Mouse (Mus musculus) telencephalon, adult 2 months (tissue): Measurements from ENCODE around the gene Ptprs.

Experiments used
- DNase-seq: peaks from one replicate; pipeline ENCODE4 v3.0.0-alpha.2; 2011; ENCODE audit warnings: low read depth, low spot score

The Ptprs gene

DNA sequence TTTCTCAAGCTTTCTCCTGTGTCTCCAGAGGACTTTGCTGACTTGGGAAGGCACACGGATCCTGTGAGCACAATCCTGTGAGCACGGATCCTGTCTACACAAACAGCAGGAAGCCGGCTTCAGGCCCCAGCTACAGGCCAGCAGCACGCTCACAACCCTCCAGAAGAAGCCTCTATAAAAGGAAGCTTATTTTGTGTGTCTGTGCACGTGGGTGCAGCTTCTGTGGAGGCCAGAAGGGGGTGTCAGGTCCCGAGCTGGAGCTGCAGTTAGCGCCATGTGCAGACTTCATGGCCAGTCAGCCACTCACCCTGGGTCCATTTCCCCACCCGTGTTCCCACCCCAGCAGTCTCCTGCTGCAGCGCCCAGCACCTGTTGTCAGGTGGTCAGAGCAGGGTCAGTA is 7.9 kb downstream of the Ptprs start:
- no peak for DNase-seq

DNA sequence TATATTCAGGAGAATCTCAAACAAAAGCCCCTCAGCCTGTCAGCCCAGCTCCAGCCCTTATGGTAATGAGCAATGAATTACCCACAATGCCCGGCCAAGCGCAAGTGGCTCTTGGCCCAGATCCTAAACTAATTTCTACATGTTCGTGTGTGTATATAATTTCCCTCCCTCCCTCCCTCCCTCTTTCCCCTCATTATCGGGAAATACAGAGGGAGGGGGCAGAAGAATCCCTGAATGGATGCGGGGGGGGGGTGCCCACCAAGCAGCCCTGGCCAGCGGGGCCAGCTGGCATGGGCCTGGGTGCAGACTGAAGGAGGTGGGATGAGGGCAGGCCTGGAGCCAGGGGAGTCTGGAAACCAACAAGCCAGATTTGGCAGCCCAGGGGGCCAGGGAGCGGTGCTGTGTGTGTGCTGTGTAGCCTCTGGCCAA is 8.8 kb downstream of the Ptprs start:
- peak; percentile 68 for DNase-seq

DNA sequence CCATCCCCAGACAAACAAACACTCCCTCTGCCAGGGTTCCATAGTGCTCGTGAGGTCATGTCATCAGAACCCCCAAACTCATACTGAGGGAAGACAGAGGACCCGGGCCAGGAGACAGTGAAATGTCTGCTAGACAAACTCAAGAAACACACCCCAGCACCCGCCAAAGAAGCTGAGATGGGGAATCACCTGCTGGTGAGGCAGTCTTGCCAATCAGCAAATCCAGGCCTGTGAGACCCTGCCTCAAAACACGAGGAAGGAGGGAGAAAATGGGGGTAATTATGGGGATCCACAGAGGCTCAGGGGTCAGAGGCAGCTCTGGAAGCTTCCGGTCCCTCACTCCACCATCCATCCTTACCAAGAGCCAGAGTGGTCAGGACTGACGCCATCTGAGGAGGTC is 9.5 kb downstream of the Ptprs start:
- no peak for DNase-seq

DNA sequence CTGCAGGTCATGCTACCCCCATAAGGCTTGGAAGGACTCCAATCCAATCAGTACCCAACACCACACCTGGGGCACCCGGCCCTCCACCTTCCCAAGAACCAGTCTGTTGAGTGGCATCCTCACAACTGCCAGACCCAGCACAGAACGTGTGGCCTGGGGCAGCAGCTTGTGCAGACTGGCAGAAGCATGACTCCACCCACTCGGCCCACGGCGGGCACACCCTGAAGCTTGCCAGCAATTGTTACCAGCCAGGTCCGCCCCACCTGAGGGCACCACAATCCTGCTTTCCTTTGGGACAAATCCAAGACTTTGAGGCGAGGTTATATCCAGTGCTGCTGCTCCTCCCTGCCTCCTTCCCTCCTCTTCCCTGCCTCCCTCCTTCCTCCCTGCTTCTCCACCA is 11.5 kb downstream of the Ptprs start:
- DNase-seq, result no peak

DNA sequence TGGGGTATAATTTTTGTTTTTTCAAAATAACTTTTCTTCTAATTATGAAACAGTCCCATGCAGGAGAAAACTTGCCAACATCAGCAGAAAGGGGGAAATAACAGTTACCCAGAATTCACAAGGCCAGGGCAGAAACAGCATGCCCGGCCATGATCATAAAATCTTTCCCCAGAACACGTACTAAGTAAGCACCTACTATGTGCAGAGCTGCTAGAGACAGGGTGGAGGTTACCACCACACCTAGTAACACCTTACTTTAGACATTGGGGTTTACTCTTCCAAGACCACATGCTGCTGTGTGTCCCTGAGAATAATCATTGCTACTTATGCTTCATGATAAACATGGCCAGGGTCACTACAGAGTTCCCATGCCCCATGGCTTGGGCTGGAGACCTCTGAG is 11.9 kb downstream of the Ptprs start:
- no peak for DNase-seq

DNA sequence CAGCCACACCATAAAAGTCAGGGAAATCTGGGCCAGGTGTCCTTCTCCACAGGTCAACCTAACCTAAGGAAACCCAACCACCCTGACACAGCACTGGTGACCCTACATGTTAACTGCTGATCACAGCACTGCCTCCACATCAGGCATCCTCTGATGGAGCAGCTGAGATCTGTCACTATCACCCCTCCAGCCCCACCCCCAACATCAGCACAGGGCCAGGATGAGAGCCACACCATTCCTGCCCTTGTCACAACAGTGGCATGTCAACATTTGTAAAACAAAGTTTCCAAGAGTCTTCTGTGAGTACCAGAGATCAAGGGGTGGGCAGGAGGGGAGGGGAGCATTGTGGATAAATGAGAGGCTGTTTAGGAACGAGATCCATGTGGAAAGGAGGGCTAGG is 12.8 kb downstream of the Ptprs start:
- no peak for DNase-seq

DNA sequence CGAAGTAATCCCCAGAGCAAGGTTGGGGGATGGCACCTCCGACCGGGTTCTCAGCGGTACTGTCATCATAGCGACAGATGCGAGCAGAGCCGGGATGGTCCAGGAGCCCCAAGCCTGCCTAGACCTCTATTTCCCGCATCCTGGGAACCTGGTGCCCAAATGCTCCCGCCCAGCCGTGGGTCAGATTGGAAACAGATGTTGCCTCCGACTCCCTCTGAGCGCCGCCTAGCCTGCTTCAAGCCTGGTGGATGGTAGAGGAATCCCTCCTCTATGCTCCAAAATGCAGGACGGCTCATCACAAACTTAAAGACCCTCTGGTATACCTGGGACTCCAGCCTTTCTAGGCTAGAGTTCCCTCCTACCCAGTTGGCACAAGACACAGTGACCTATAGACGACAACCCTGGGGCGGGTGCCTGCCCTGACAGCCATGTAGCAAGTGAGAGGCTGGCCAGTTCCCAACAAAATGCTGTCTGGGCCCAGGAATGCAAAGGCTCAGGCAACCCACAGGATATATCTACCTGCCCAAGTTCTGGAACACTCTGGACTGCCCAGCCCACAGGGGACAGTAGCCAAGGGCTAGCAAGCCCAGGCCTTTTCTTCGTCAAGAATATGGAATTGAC is 13.3 kb downstream of the Ptprs start:
- no peak for DNase-seq

DNA sequence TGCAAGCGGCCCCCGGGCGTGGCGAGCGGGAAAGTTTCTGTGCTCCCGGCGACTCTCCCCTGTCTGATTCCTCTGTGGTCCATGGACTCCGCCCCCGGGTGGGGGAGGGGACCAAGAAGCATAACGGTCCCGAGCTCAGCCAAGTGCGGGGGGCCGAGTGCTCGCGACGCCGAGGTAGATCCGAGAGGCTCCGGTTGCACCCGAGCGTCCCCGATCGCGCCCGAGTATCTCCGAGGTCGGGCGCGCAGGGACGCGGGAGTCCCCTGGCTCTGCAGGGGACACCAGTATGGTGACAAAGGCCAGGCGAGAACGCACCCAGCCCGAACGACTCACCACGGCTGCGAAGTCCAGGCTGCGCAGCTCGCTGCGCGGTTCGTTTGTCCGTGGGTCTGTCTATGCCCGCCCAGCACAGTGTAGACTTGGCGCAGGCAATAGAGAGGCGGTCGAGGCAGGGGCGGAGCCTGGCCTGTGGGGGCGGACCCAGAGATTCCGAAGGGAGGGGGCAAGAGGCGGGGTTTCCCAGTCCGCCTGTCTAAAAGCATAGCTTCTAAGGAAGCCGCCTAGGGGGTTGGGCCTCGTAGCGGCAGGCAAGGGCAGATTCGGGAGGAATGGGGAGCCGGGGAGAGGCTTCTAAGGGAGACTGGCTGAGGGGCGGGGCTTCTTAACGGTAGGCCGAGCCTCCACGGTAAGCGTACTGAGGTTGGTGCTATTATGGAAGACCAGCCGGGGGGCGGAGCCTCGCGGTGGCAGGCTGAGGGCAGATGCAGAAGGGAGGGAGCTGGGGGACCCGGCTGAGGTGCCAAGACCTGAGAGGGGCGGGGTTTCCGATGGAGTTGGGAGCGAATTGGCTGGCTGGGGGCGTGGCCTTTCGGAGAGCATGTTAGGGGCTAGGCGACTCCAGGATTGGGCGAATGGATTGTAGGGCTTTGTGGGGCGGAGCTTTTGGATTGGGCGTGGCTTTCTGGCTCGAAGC is 14.2 kb downstream of the Ptprs start:
- peak; percentile 96 for DNase-seq

DNA sequence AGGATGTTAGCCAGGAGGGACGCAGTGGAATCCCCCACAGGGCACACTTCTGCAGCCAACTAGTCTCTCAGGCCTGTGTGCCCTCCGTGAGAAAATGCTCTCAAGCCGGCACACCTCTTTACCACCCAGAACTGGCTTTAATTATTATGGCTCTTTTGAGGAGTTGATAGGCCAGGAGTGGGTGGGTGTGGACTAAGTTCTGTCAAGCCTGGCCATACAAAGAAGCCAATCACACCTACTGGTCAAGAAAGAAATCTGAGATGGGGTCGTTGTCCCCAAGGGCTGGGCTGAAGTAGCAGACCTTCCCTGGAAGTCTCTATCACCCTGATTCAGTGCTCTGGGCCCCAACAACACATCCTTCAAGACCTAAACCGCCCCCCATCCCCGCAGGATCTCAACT is 15.4 kb downstream of the Ptprs start:
- DNase-seq, result no peak

DNA sequence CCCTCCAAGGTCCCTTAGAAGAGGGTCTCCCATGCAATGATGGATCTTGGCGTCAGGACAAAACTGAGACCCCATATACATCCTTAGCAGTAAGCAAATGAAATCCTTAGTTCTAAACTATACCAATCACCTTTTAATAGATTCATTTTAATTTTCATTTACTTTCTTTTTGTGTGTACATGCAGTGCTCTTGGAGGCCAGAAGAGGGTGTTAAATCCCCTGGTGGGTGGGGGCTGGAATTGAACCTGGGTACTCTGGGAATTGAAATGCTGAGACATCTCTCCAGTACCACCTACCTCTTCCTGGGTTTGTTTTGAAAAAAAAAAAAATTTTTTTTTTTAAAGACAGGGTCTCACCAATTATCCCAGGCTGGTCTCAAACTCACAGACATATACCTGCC is 18.8 kb downstream of the Ptprs start:
- no peak for DNase-seq

DNA sequence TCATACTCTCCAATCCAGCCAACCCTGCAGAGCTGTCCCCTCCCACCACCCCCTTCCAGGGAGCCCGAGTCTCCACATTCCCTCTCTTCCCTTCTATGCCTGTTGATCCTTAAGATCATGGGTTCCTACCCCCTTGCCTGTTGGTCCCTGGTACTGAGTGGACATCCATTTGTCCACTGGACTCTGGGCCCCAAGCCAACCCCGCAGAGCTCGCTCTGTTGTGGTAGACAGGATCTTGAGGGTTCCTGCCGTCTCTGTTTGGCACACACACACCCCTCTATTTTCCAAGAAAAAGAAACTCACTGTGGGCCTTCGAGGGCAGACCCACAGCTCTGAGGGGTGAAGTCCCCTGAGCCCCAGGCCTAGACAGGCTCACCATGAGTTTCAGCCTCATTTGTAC is 19.9 kb downstream of the Ptprs start:
- no peak for DNase-seq

DNA sequence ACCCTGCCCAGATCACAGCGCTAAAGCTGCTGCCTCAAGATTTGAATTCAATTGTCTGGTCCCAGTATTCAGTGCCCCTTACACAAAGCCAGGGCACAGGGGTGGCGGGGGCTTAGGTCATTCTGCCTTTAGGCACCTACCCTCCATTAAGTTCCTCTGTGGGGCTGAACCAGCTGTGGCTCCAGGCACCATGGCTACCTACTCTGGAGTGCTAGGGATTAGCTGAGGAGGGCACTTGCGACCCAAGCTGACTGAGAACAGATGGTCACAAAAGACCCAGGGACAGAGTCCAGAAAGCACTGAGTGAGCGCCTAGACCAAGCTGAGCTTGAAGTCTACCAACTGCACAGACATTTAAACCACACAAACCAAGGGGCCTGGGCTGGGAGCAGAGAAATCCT is 22.6 kb downstream of the Ptprs start:
- DNase-seq, result no peak

DNA sequence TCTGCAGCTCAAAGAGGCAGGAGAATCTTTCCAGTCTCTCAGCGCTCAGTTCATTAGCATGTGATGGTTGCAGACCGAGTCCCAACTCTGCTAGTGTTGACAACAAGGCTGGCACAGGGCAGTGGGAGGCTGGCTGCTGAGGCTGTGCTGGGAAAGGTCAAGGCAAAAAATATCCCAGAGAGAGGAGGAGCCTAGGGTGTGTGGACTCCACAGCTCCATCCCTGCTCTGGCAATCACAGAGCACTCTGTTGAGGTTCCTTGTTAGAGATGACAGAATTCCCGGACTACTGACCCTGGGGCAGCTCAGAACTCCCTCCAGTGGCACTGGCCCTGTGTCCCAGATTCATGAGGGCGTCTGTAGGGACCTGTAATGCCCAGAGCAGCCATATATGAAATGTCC is 23.0 kb downstream of the Ptprs start:
- no peak for DNase-seq

DNA sequence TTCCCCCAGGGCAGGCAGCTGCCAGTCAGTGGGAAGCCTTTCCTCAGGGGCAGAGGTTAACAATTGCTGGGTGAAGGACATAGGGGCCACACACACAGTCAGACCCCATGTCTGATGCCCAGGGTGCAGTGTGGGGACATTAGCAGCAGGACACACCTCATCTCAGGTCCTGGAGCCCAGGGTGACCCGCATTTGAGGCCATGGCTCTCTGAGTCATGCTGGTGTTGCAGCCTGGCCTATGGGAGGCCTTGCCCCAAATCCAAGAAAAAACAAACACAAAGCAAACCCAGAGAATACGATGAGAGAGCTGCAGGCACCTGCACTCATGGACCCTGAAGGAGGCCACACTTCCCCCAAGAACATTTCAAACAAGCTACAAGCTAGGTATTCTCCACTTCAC is 28.6 kb downstream of the Ptprs start:
- no peak for DNase-seq

DNA sequence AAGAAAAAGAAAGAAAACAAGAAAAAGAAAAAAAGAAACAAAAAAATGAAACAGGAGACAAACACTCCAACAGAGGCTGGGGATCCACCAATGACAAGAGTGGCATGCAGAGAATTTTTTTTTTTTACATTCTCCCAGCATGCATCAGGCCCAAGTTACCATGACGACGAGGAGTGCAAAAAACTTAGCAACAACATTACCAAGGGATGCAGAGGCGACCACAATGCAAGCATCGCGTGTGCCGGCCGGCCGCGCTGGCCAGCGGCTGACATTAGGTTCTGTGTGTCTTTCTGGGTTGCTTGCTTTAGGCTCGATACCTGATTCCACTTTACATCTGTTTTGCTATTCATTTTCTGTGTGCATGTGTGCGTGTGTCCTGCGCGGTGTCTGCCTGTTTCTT is 30.9 kb downstream of the Ptprs start:
- peak; percentile 70 for DNase-seq

DNA sequence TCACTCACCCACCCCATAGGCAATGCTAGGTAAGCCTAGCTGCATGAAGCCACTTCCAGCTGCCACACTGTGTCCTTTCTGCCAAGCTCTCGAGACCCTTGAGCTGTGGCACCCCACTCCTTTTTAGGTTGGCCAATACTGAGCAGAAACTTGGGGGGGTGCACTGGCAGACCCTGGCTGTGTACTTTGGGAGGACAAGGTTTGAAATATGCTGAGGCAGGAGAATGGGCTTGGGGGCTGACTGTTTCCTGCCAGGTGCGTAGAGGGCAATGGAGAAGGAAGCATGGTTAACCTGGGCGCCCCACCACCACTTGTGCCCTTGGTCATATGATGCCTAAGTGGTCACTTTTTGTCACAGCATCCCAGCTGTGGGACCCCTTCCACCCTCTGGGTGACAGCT is 31.5 kb downstream of the Ptprs start:
- no peak for DNase-seq

DNA sequence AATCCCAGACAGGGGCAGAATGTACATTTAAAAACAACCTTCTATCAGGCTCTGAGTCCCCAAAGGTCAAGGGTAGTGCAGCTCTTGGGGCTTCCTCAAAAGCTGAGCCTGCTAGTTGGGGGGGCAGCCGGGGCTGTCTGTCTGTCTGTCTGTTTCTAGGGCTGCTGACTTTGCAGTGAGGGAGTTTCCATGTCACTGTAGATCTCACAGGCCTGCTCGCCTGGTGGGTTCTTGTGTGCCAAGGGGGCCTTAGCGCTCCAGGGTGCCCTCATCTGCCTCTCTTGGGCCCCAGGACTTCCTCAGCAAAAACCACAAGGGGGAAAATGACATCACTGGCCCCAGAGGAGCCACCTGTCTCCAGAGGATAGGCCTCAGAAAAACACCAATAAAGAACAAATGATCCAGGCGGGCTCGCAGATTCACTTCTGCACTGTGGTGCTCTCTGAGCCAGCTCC is 32.9 kb downstream of the Ptprs start:
- no peak for DNase-seq

DNA sequence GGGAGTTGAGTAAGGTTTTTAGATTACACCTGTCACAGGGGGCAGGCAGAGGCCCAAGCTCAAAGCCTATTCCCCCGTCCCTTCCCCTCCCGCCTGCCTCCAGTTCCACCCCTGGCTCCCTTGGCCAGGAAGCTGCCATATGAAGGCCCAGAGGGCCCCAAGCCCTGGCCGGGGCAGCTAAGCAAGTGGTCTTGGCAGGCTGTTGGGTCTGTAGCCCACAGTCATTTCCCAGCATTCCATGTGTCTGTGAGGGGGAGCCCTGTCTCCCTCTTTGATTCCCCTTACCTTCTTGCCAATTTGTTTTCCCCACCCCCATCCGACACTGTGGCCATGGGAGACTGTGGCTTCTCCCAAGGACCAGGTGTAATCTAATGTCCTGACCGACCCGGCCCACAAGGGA is 34.0 kb downstream of the Ptprs start:
- no peak for DNase-seq

DNA sequence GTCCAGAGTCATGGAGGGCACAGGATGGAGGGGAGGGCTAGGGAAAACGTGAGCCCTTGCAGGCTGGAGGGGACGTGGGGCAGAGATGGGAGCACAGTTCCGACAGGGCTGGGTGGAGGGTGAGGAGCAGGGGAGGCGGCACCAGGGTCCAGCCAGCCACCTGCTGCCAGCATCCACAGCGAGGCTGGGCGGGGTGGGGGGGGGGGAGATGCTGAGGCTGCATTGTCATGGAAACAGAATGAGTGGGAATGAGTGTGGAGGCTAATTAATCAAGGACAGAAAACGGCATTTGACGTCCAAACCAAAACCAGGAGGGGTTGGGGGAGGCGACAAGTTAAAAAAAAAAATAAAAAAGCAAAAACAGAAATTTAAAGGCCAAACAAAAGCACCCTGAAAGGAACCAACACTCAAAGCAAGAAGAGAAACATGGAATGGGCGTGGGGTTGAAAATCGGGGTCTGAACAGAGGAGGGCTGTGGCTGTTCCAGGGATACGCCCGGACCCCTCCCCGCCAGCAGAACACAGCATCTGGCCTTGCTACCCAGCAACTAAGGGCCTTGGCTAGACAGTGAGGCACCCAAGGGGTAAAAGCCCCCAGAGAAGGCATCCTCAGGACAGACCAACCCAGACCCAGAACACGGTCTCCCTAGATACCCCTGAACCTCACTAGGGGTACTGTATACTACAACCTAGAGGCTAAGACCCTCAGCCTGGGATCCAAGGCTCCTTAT is 36.4 kb downstream of the Ptprs start:
- no peak for DNase-seq

DNA sequence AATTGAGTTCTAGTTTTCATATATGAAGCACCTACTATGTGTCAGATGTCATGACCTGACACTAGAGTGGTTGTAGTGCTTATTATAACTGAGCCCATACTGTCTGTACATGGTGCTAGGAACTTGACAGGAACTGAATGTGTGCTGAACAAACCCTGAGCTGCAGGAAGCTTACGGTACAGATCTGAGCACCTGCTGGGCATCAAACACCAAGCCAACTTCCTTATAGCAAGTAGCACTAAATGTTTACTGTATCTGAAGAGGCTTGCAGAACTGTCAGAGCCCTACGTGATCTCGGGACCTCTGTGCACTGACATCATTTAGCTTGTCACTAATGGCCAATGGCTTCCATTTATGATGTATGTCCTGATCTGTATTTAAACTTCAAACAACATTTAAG is 44.7 kb downstream of the Ptprs start:
- DNase-seq, result no peak

DNA sequence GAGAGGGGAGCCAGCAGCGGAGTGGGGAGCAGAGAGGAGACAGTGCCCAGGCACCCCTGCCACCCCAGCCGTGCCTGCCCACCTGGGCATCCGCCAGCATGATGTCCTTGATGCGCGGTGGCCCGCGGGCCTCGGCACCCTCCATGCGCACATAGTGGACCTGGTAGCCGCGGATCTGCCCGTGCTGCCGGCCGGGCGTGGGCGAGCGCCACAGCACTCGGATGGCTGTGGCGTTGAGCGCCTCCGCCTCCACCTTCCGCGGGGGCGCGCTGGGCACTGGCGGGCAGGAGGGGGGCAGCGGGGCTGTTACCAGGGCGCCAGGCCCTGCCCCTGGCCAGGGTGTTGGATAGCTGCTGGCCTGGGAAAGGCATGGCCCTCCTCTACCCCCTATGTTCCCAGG is 48.4 kb downstream of the Ptprs start:
- DNase-seq, result no peak

DNA sequence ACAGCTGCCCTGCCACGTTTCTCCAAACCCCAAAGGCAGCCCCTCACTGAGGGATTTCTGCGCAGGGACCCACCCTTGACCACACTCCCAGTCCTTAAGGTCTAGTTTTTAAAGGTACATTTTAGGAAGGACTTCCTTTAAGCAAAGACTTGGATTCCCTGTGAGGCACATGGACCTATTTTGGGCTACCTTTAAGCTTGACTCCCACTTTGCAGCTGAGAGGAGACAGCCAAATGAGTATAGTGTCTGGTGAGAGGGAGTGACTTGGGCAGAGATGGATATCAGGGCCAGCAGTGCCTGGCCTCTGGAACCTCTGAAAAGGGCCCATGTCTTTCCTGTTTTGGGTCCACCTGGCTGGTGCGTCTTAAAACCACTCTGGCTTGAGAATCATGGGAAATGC is 50.3 kb downstream of the Ptprs start:
- DNase-seq, result peak; percentile 43

DNA sequence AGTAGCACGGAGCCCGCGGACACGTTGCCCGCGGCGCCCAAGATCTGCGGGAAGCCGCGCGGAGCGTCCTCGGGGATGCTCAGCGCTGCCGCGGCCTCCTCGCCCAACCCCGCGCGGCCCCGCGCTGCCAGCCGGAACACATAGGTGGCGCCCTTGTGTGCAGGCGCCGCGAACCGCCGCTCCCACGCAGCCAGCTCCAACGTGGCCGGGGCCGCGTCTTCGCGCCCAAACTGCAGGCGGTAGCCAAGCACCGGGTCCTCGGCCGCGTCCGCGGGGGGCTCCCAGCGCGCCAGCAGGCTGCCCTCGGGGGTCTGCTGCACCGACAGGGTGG is 50.7 kb downstream of the Ptprs start:
- DNase-seq, result no peak
